Mouse (Mus musculus) fat pad, adult 2 months (tissue): ENCODE measurements around the gene Magi1.

Experiments used
- DNase-seq: peaks from one replicate; pipeline ENCODE4 v3.0.0-alpha.2; 2011; ENCODE audit warnings: low read depth, low spot score; ENCODE audit errors: extremely low read depth

Gene Magi1

GRCm38 (mm10) chr6:94257831-94258173 lies 25.9 kb downstream of the Magi1 start:
- DNase-seq: no peak

- DNase-seq: no peak
Measured at GRCm38 (mm10) chr6:94256982-94257830, 26.5 kb downstream of the Magi1 start.

GRCm38 (mm10) chr6:94253943-94254342 lies 29.8 kb downstream of the Magi1 start:
- no peak for DNase-seq

GRCm38 (mm10) chr6:94251358-94251945 lies 32.3 kb downstream of the Magi1 start:
- no peak for DNase-seq

GRCm38 (mm10) chr6:94249286-94249790 lies 34.4 kb downstream of the Magi1 start:
- no peak for DNase-seq

GRCm38 (mm10) chr6:94241251-94241650 lies 42.5 kb downstream of the Magi1 start:
- DNase-seq: no peak

- DNase-seq: no peak
Measured at GRCm38 (mm10) chr6:94238643-94239042, 45.1 kb downstream of the Magi1 start.

- DNase-seq: no peak
Measured at GRCm38 (mm10) chr6:94236899-94237298, 46.8 kb downstream of the Magi1 start.

GRCm38 (mm10) chr6:94232243-94232785 lies 51.4 kb downstream of the Magi1 start:
- no peak for DNase-seq

- no peak for DNase-seq
Measured at GRCm38 (mm10) chr6:94231831-94232230, 51.9 kb downstream of the Magi1 start.

- no peak for DNase-seq
Measured at GRCm38 (mm10) chr6:94231367-94231766, 52.4 kb downstream of the Magi1 start.

- DNase-seq: no peak
Measured at GRCm38 (mm10) chr6:94230918-94231317, 52.8 kb downstream of the Magi1 start.

- DNase-seq: no peak
Measured at GRCm38 (mm10) chr6:94230129-94230528, 53.6 kb downstream of the Magi1 start.

- no peak for DNase-seq
Measured at GRCm38 (mm10) chr6:94226262-94226661, 57.5 kb downstream of the Magi1 start.

GRCm38 (mm10) chr6:94225832-94226231 lies 57.9 kb downstream of the Magi1 start:
- no peak for DNase-seq

GRCm38 (mm10) chr6:94225091-94225490 lies 58.6 kb downstream of the Magi1 start:
- no peak for DNase-seq

- no peak for DNase-seq
Measured at GRCm38 (mm10) chr6:94222253-94222652, 61.5 kb downstream of the Magi1 start.

- no peak for DNase-seq
Measured at GRCm38 (mm10) chr6:94221750-94222149, 62.0 kb downstream of the Magi1 start.

- DNase-seq: no peak
Measured at GRCm38 (mm10) chr6:94218076-94218475, 65.6 kb downstream of the Magi1 start.

- DNase-seq: no peak
Measured at GRCm38 (mm10) chr6:94215834-94216233, 67.9 kb downstream of the Magi1 start.

- no peak for DNase-seq
Measured at GRCm38 (mm10) chr6:94214895-94215538, 68.7 kb downstream of the Magi1 start.

GRCm38 (mm10) chr6:94205926-94206325 lies 77.8 kb downstream of the Magi1 start:
- DNase-seq: no peak
